Mouse (Mus musculus) heart, adult 2 months (tissue): ENCODE measurements at regions not wholly inside any gene's neighbourhood (a gene's known extent, or its start where the extent isn't known, plus 50 kb on each side); places are given as distances from the start of the nearest gene placed in this dataset.

ENCODE experiments used
- DNase-seq, 2 experiments: peaks; one replicate each; pipeline ENCODE4 v3.0.0; 2021
- H3K27ac ChIP-seq: fragments of 200-600 bp; 2 replicates; pipeline ENCODE4 v1.8.1; 2022
- H3K27me3 ChIP-seq: fragments of 200-500 bp; 2 replicates; pipeline ENCODE4 v1.6.1; 2012; ENCODE audit warnings: mild to moderate bottlenecking, low read length, inconsistent platforms, mixed read lengths; ENCODE audit not compliant: control insufficient read depth, insufficient read depth
- H3K36me3 ChIP-seq: fragments of 200-500 bp; 2 replicates; pipeline ENCODE4 v1.6.1; 2012; ENCODE audit warnings: low read length, inconsistent platforms; ENCODE audit not compliant: control insufficient read depth, insufficient read depth
- H3K4me1 ChIP-seq: fragments of 200-500 bp; 2 replicates; pipeline ENCODE4 v1.6.1; 2011; ENCODE audit warnings: low read length; ENCODE audit not compliant: control insufficient read depth, insufficient read depth
- H3K4me3 ChIP-seq: fragments of 200-600 bp; 2 replicates; pipeline ENCODE4 v1.8.1; 2022
- H3K79me2 ChIP-seq: fragments of 200-500 bp; replicated peaks from 2 replicates; pipeline ENCODE4 v1.6.1; 2012; ENCODE audit warnings: mild to moderate bottlenecking, inconsistent platforms, low read length, moderate library complexity, mixed read lengths; ENCODE audit not compliant: control insufficient read depth, insufficient read depth
- H3K9ac ChIP-seq: fragments of 200-500 bp; 2 replicates; pipeline ENCODE4 v1.6.1; 2012; ENCODE audit warnings: low read depth, mild to moderate bottlenecking, control low read depth, inconsistent platforms, low read length, mixed read lengths
- CTCF ChIP-seq: fragments of 200-600 bp; IDR thresholded peaks from 2 replicates; pipeline ENCODE4 v1.8.1; 2022; ENCODE audit warnings: antibody characterized with exemption, mild to moderate bottlenecking, moderate library complexity
- EP300 ChIP-seq: fragments of 200-500 bp; IDR thresholded peaks from 2 replicates; pipeline ENCODE4 v1.6.1; 2011; ENCODE audit warnings: low read depth, low read length, control low read depth; ENCODE audit not compliant: insufficient read depth
- POLR2A ChIP-seq: fragments of 200-500 bp; IDR thresholded peaks from 2 replicates; pipeline ENCODE4 v1.6.1; 2011; ENCODE audit warnings: mild to moderate bottlenecking, low read depth, low read length, control low read depth; ENCODE audit not compliant: insufficient read depth
- WGBS: fragments of 180-500 bp; shearing (Covaris S2); methylation state at CpG from one replicate; pipeline ENCODE4 v1.1.7; 2018; 5-methylcytosine and 5-hydroxymethylcytosine counted together
- intact Hi-C: fragments of 180-260 bp; cut with DNase I; formaldehyde crosslinking; loops from one replicate; pipeline ENCODE4 v1.15.1; 2025

- no peaks in the 10 kb centered on the region for H3K27me3 ChIP-seq
- peaks cover 28% of the 10 kb centered on the region for H3K4me1 ChIP-seq
- peak overlapping the region; percentile 79 for H3K27ac ChIP-seq
- no peak for TF ChIP-seq POLR2A
- TF ChIP-seq EP300, result no peak
- TF ChIP-seq CTCF, result no peak
- H3K9ac ChIP-seq, result peak overlapping the region; percentile 28; the same call in 1 of the 2 replicates
- H3K36me3 ChIP-seq, result no peaks in the 10 kb centered on the region
- H3K79me2 ChIP-seq, result no peaks in the 10 kb centered on the region
- no peak overlapping the region for H3K4me3 ChIP-seq
- intact Hi-C loops, result loop anchor here (1.0 to 5.0 kb wide), 5 partner anchors 83 to 275 kb away; no protein-coding TSS in a partner anchor
- WGBS, result 62% methylated on average over 10 of the region's 10 CpGs
- no peak for DNase-seq
Observed at GRCm38 (mm10) chr17:84111787-84112370, 75.9 kb downstream of the Zfp36l2 start.

DNA sequence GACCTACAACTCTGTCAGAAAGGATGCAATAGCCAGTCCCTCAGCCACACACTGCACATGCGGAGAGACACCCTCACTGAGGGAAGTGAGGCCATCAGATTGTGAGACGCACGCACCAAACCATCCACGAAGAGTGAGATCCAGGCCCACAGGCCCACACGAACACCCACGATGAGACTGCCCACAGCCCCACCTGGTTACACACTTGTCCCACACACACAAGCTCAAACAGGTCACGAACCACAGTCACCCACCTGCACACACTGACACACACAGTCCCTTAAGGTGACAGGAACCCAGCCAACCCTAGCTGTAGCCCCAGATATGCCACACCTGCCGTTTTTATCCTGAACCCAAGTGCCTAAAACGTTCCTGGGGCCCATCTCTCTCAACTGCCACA is 76.8 kb downstream of the Zfp36l2 start:
- Histone ChIP-seq H3K27me3 (no peaks in the 10 kb centered on the region), H3K36me3 (no peaks in the 10 kb centered on the region), H3K4me1 (peaks cover 24% of the 10 kb centered on the region), H3K79me2 (no peaks in the 10 kb centered on the region), H3K9ac (no peak overlapping the region), H3K4me3 (no peak overlapping the region), H3K27ac (peak overlapping the region; percentile 55)
- intact Hi-C loops, result loop anchor here (5.0 kb wide), 2 partner anchors 239 to 276 kb away; no protein-coding TSS in a partner anchor
- peak in 1 of 2 experiments; percentile 30 for DNase-seq
- 79% methylated on average over 9 of the region's 9 CpGs for WGBS
- TF ChIP-seq POLR2A (no peak), EP300 (no peak), CTCF (no peak)

- WGBS, result 48% methylated on average over 9 of the region's 9 CpGs
- TF ChIP-seq EP300 (no peak), POLR2A (no peak), CTCF (no peak)
- H3K36me3 ChIP-seq, result no peaks in the 10 kb centered on the region
- intact Hi-C loops, result loop anchor here (5.0 kb wide), 2 partner anchors 238 to 277 kb away; no protein-coding TSS in a partner anchor
- no peak overlapping the region for H3K9ac ChIP-seq
- H3K4me3 ChIP-seq, result no peak overlapping the region
- DNase-seq, result peak; percentile 58 to 77
- no peaks in the 10 kb centered on the region for H3K79me2 ChIP-seq
- peaks cover 24% of the 10 kb centered on the region for H3K4me1 ChIP-seq
- no peaks in the 10 kb centered on the region for H3K27me3 ChIP-seq
- H3K27ac ChIP-seq, result peak overlapping the region; percentile 55
Observed at GRCm38 (mm10) chr17:84110000-84110695, 77.6 kb downstream of the Zfp36l2 start.

- no peak overlapping the region for H3K4me3 ChIP-seq
- peak overlapping the region; percentile 48 for H3K27ac ChIP-seq
- H3K9ac ChIP-seq, result no peak overlapping the region
- H3K4me1 ChIP-seq, result peaks cover 22% of the 10 kb centered on the region
- H3K27me3 ChIP-seq, result no peaks in the 10 kb centered on the region
- DNase-seq, result no peak
- TF ChIP-seq CTCF, result no peak
- no peak for TF ChIP-seq EP300
- TF ChIP-seq POLR2A, result no peak
- H3K36me3 ChIP-seq, result no peaks in the 10 kb centered on the region
- no peaks in the 10 kb centered on the region for H3K79me2 ChIP-seq
- WGBS, result 87% methylated on average over 8 of the region's 8 CpGs
- intact Hi-C loops, result no loop called here
Observed at GRCm38 (mm10) chr17:84107946-84108686, 79.6 kb downstream of the Zfp36l2 start.

DNA sequence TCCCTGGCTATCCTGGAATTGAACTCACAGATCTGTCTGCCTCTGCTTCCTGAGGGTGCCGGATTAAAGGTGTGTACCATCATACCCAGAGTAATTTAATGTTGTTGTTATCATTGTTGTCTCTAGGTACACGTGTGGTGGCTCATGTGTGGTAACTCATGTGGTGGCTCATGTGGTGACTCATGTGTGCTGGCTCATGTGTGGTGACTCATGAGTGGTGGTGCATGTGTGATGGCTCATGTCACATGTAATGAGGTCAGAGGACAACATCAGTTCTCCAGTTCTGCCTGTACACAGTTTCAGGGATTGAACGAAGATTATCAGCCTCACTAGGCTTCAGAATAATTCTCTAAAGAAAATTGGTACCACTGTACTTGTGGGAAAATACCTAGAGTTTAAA is 80.2 kb downstream of the Zfp36l2 start:
- Histone ChIP-seq H3K36me3 (no peaks in the 10 kb centered on the region), H3K4me3 (no peak overlapping the region), H3K79me2 (no peaks in the 10 kb centered on the region), H3K27me3 (no peaks in the 10 kb centered on the region), H3K9ac (no peak overlapping the region), H3K4me1 (peaks cover 17% of the 10 kb centered on the region), H3K27ac (no peak overlapping the region; the same call in 1 of the 2 replicates)
- 77% methylated on average over 3 of the region's 3 CpGs for WGBS
- intact Hi-C loops, result no loop called here
- no peak for TF ChIP-seq EP300
- TF ChIP-seq CTCF, result no peak
- TF ChIP-seq POLR2A, result no peak
- no peak for DNase-seq
